Mouse (Mus musculus): ENCODE measurements around the gene Abcb7.

DNA sequence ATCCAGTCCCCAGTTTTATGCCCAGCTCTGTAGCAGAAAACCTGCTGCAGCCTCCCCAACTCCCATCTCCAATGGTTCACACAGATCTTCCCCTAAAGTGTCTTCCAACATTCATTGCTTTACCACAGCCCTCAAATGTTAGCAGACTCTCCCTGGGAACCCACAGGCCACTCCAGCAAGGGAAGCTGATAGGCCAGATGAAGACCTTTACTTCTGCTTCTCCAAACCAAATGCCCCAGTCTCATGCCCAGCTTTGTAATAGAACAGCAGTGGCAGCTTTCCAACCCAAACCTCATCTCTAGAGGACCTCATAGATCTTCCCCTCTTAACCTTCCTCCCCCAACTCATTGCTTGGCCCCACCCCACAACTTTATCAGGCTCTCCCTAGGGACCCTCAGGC is 54.0 kb downstream of the Abcb7 start:
- TF ChIP-seq CTCF (IDR thresholded peaks at IDR 0.05; ENCODE audit: low read depth), result no peak
- no peak for TF ChIP-seq EP300 (IDR thresholded peaks at IDR 0.05; ENCODE audit: low read depth)
